Mouse (Mus musculus) liver, adult 2 months (tissue): ENCODE results near the gene Tmem135. TPM values are rescaled to one million over a fixed set of nuclear protein-coding genes. Genes with fewer than 3 reads are reported as not detected.

Experiments used
- DNase-seq: peaks from one replicate; pipeline ENCODE4 v3.0.0-alpha.2; 2011; ENCODE audit warnings: low read depth, low spot score; ENCODE audit errors: extremely low read depth
- H3K27ac ChIP-seq: fragments of 200-500 bp; replicated peaks from 2 replicates; pipeline ENCODE4 v1.5.1; 2012; ENCODE audit warnings: low read depth, mild to moderate bottlenecking, control low read depth, inconsistent platforms, low read length; ENCODE audit not compliant: insufficient read depth
- H3K27me3 ChIP-seq: fragments of 200-500 bp; 2 replicates; pipeline ENCODE4 v1.6.1; 2012; ENCODE audit warnings: mild to moderate bottlenecking, moderate library complexity, low read length, inconsistent platforms; ENCODE audit not compliant: control insufficient read depth, insufficient read depth
- H3K36me3 ChIP-seq: fragments of 200-500 bp; 2 replicates; pipeline ENCODE4 v1.6.1; 2012; ENCODE audit warnings: low read length, inconsistent platforms; ENCODE audit not compliant: control insufficient read depth, insufficient read depth
- H3K4me1 ChIP-seq: fragments of 200-500 bp; 2 replicates; pipeline ENCODE4 v1.6.1; 2011; ENCODE audit warnings: low read length; ENCODE audit not compliant: control insufficient read depth, insufficient read depth
- H3K4me3 ChIP-seq: fragments of 200-500 bp; 2 replicates; pipeline ENCODE4 v1.5.1; 2011; ENCODE audit warnings: low read depth, mild to moderate bottlenecking, control low read depth, low read length, moderate library complexity; ENCODE audit not compliant: insufficient read depth
- H3K79me2 ChIP-seq: fragments of 200-500 bp; 2 replicates; pipeline ENCODE4 v1.6.1; 2012; ENCODE audit warnings: inconsistent platforms, mild to moderate bottlenecking, low read length, moderate library complexity; ENCODE audit not compliant: control insufficient read depth, insufficient read depth
- H3K9ac ChIP-seq: fragments of 200-500 bp; 2 replicates; pipeline ENCODE4 v1.6.1; 2012; ENCODE audit warnings: low read depth, mild to moderate bottlenecking, control low read depth, inconsistent platforms, low read length
- CTCF ChIP-seq: fragments of 200-500 bp; IDR thresholded peaks from 2 replicates; pipeline ENCODE4 v1.5.1; 2011; ENCODE audit warnings: low read depth, low read length, control low read depth
- POLR2A ChIP-seq: fragments of 200-500 bp; IDR thresholded peaks from 2 replicates; pipeline ENCODE4 v1.6.1; 2011; ENCODE audit warnings: low read length, control low read depth; ENCODE audit not compliant: insufficient read depth; ENCODE audit errors: extremely low read depth
- WGBS: fragments of 180-500 bp; shearing (Covaris S2); methylation state at CpG from one replicate; pipeline ENCODE4 v1.1.7; 2018; 5-methylcytosine and 5-hydroxymethylcytosine counted together
- polyA plus RNA-seq: library from polyadenylated mRNA; depleted of rRNA; stranded (reverse); fragments of >200 nt; gene quantifications from 2 replicates; pipeline ENCODE4 v1.2.3, GENCODE M21; 2012
- total RNA-seq: library from RNA; depleted of rRNA; stranded (reverse); fragments of >200 nt; gene quantifications from 2 replicates; pipeline ENCODE4 v1.2.3, GENCODE M21; 2014

The Tmem135 gene
- total and polyA plus RNA-seq, 2 experiments = 60.4 to 108 TPM

DNA sequence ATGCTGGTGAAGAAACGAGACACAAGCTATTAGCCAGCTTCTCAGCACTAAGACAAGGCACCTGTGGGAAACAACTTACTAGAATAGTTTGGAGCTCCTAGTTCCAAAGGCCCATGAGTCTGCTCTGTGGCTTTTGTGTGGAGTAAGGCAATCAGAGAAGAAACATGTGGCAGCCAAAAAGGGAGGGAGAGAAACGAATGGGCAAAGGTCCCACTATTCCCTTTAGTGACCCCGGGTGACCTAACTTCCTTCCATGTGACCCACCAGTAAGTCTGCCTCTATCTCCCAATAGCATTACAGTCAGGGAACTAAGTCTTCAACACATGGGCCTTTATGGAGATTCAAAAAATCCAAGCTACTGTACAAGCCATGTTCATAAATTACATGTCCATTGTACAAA lies 95.1 kb downstream of the Tmem135 start:
- peaks cover 10% of the 10 kb centered on the region; the same call in 1 of the 2 replicates for H3K36me3 ChIP-seq
- TF ChIP-seq CTCF = no peak
- no peak for TF ChIP-seq POLR2A
- peaks cover 30% of the 10 kb centered on the region for H3K79me2 ChIP-seq
- no peak overlapping the region for H3K4me3 ChIP-seq
- WGBS = 24% methylated on average over 3 of the region's 3 CpGs
- H3K4me1 ChIP-seq = peaks cover 7% of the 10 kb centered on the region
- no peaks in the 10 kb centered on the region for H3K27me3 ChIP-seq
- H3K27ac ChIP-seq = no peak overlapping the region
- no peak overlapping the region for H3K9ac ChIP-seq
- peak; percentile 78 for DNase-seq

DNA sequence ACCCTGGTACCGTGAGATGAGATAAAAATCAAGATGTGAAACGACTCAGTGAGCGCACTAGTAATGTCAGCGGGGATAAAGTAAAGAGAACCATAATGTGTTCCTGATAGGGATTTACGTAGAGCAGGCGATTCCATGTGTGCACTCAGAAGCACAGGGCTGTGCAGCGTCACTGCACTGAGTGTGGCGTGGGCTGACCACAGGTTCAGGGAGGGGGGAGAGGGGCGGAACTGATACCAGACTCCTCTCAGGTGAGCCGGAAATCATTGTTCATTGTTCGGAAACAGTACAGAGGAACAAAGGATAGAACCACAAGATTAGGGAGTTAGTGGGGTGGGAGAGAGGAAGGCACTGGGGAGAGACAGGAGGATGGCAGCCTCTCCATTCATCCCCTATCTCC lies 95.8 kb downstream of the Tmem135 start:
- no peak for TF ChIP-seq CTCF
- no peak for TF ChIP-seq POLR2A
- 88% methylated on average over 11 of the region's 11 CpGs for WGBS

DNA sequence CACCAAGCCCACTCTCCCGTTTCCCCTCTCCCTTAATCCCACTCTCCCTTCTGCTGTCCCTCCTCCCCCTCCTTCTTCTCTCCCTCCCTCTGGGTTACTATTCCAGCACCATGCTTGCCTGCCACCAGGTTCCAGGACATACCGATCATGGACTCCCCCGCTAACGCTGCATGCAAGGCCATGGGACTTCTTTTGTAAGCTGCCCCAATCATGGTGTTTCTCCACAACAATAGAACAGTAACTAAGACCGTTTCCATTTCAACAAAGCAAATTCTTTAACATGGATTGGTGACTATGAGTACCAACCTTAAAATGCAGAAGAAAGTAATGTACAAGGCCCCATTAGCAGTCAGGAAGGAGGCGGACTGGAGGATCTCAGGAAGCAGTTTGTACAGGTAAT lies 97.2 kb downstream of the Tmem135 start:
- Histone ChIP-seq H3K27ac (no peak overlapping the region), H3K27me3 (no peaks in the 10 kb centered on the region), H3K4me1 (peaks cover 7% of the 10 kb centered on the region), H3K36me3 (peaks cover 8% of the 10 kb centered on the region), H3K4me3 (no peak overlapping the region), H3K79me2 (peaks cover 25% of the 10 kb centered on the region), H3K9ac (no peak overlapping the region)
- TF ChIP-seq POLR2A (no peak), CTCF (no peak)
- whole genome bisulfite sequencing = 94% methylated on average over 6 of the region's 6 CpGs
- DNase-seq = no peak

More for the DNA sequence above, 95.8 kb downstream of the Tmem135 start:
- H3K79me2 ChIP-seq = peaks cover 29% of the 10 kb centered on the region
- H3K9ac ChIP-seq = no peak overlapping the region
- DNase-seq = no peak
- H3K4me1 ChIP-seq = peaks cover 7% of the 10 kb centered on the region
- H3K27me3 ChIP-seq = no peaks in the 10 kb centered on the region
- peaks cover 10% of the 10 kb centered on the region for H3K36me3 ChIP-seq
- no peak overlapping the region for H3K27ac ChIP-seq
- H3K4me3 ChIP-seq = no peak overlapping the region

DNA sequence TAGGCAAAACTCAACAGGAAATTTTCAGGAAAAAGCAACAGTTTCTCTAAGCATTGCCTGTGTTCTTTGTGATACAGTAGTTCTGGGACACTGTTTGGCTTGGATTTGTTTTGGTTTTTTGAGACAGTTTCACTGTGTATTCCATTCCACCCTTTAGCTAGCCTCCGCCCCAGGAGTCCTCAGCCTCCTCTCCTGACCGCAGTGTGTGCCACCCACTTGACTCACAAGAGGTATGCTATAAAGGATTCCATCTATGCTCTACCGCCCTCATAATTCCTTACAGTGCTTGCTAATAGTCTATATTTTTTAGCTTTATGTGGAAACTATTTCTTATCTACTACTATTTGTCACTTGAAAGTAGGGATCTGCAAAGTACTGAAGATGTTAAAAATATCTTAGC lies 99.1 kb downstream of the Tmem135 start:
- H3K4me1 ChIP-seq = peaks cover 5% of the 10 kb centered on the region
- H3K9ac ChIP-seq = no peak overlapping the region
- 95% methylated on average over 3 of the region's 3 CpGs for WGBS
- H3K36me3 ChIP-seq = peaks cover 8% of the 10 kb centered on the region
- no peak overlapping the region for H3K27ac ChIP-seq
- TF ChIP-seq POLR2A (no peak), CTCF (no peak)
- DNase-seq = no peak
- peaks cover 15% of the 10 kb centered on the region; the same call in 1 of the 2 replicates for H3K79me2 ChIP-seq
- no peaks in the 10 kb centered on the region for H3K27me3 ChIP-seq
- no peak overlapping the region for H3K4me3 ChIP-seq

DNA sequence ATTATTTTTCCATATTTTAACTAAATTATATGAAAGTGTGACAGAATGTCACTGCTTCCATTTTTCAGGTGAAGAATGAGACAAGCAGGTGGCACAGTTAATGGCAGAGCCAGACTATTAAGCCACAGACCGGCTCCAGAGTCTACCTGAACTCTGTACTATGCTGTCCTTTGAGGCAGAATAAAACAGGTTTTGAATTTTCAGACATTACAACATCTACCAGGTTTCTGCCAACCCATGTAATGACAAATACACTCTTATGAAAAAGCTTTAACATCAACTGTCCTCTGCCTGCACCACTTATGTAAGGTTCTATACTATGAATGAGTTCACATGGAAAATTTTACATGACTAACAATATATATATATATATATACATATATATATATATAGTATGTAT lies 100.3 kb downstream of the Tmem135 start:
- WGBS = 33% methylated on average over 1 of the region's 1 CpGs
- Histone ChIP-seq H3K4me1 (peaks cover 2% of the 10 kb centered on the region), H3K4me3 (no peak overlapping the region), H3K79me2 (peaks cover 12% of the 10 kb centered on the region; the same call in 1 of the 2 replicates), H3K9ac (no peak overlapping the region), H3K27ac (no peak overlapping the region), H3K27me3 (no peaks in the 10 kb centered on the region), H3K36me3 (peaks cover 8% of the 10 kb centered on the region)
- DNase-seq = peak; percentile 83
- TF ChIP-seq POLR2A = no peak
- no peak for TF ChIP-seq CTCF

GRCm38 (mm10) chr7:89298911-89299458 lies 105.0 kb downstream of the Tmem135 start:
- Histone ChIP-seq H3K9ac (no peak overlapping the region), H3K79me2 (peaks cover 7% of the 10 kb centered on the region; the same call in 1 of the 2 replicates), H3K4me1 (no peaks in the 10 kb centered on the region), H3K36me3 (peaks cover 3% of the 10 kb centered on the region), H3K4me3 (no peak overlapping the region), H3K27me3 (no peaks in the 10 kb centered on the region), H3K27ac (no peak overlapping the region)
- no peak for TF ChIP-seq CTCF
- no peak for TF ChIP-seq POLR2A
- 97% methylated on average over 1 of the region's 1 CpGs for WGBS
- no peak for DNase-seq
